Mouse (Mus musculus) E14TG2a.4 (cell line): Measurements from ENCODE around the gene Rpn2.

ENCODE experiments used
- CTCF ChIP-seq: conservative IDR thresholded peaks from 2 replicates; pipeline ENCODE4 v1.5.1; 2014; ENCODE audit warnings: low read length
- POU5F1 ChIP-seq: IDR thresholded peaks from 2 replicates; pipeline ENCODE4 v1.6.1; 2014; ENCODE audit warnings: low read length, borderline replicate concordance

GRCm38 (mm10) chr2:157342328-157342926 is 63.6 kb downstream of the Rpn2 start:
- no peak for TF ChIP-seq CTCF
- no peak for TF ChIP-seq POU5F1
